Mouse (Mus musculus) thymus, adult 2 months (tissue): ENCODE results near the gene Zranb3. TPM values are rescaled to one million over a fixed set of nuclear protein-coding genes. Genes with fewer than 3 reads are reported as not detected.

Source experiments
- DNase-seq: peaks from one replicate; pipeline ENCODE4 v3.0.0; 2021
- H3K27ac ChIP-seq: fragments of 200-500 bp; 2 replicates; pipeline ENCODE4 v1.5.1; 2012; ENCODE audit warnings: low read length, control low read depth; ENCODE audit not compliant: control insufficient read depth, insufficient read depth
- H3K27me3 ChIP-seq: fragments of 200-500 bp; 2 replicates; pipeline ENCODE4 v1.6.1; 2012; ENCODE audit warnings: mild to moderate bottlenecking, low read length, moderate library complexity, mixed read lengths; ENCODE audit not compliant: control insufficient read depth, insufficient read depth
- H3K36me3 ChIP-seq: fragments of 200-500 bp; 2 replicates; pipeline ENCODE4 v1.6.1; 2012; ENCODE audit warnings: mild to moderate bottlenecking, low read length, moderate library complexity; ENCODE audit not compliant: control insufficient read depth, insufficient read depth
- H3K4me1 ChIP-seq: fragments of 200-500 bp; replicated peaks from 2 replicates; pipeline ENCODE4 v1.6.1; 2012; ENCODE audit warnings: low read length; ENCODE audit not compliant: control insufficient read depth, insufficient read depth
- H3K4me3 ChIP-seq: fragments of 200-500 bp; 2 replicates; pipeline ENCODE4 v1.5.1; 2012; ENCODE audit warnings: mild to moderate bottlenecking, low read length, control low read depth, moderate library complexity; ENCODE audit not compliant: control insufficient read depth, insufficient read depth
- CTCF ChIP-seq: fragments of 200-500 bp; IDR thresholded peaks from 2 replicates; pipeline ENCODE4 v1.5.1; 2012; ENCODE audit warnings: mild to moderate bottlenecking, control low read depth, low read length, moderate library complexity, borderline replicate concordance; ENCODE audit not compliant: control insufficient read depth, poor library complexity, insufficient read depth; ENCODE audit errors: extremely low read depth
- POLR2A ChIP-seq: fragments of 200-500 bp; IDR thresholded peaks from 2 replicates; pipeline ENCODE4 v1.6.1; 2012; ENCODE audit warnings: mild to moderate bottlenecking, low read length, control low read depth, moderate library complexity; ENCODE audit not compliant: control insufficient read depth, poor library complexity, insufficient read depth; ENCODE audit errors: extremely low read depth
- WGBS: fragments of 180-500 bp; shearing (Covaris S2); methylation state at CpG from one replicate; pipeline ENCODE4 v1.1.7; 2018; 5-methylcytosine and 5-hydroxymethylcytosine counted together
- polyA plus RNA-seq: library from polyadenylated mRNA; depleted of rRNA; stranded (reverse); fragments of >200 nt; gene quantifications from 2 replicates; pipeline ENCODE4 v1.2.3, GENCODE M21; 2012

Gene Zranb3
- polyA plus RNA-seq, 1 experiment, result 3.8 TPM

DNA sequence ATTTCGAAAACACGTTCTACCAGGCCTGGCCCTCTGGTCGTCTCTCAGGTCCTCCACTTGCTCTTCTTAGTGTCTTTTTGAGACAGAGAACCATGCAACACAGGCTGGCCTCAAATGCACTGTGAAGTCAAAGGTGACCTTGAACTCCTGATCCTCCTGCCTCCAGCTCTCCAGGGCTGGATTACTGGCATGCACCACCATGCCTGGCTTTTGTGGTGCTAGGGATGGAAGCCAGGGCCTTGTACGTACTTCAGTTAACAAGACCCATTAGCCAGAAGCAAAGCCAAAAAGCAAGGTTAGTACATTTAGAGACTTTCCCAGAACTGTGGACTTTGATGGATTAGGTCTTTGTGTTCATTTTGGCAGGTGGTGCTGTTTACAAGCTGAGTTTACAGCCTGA, 150.6 kb downstream of the Zranb3 start:
- Histone ChIP-seq H3K27me3 (no peaks in the 10 kb centered on the region), H3K27ac (no peak overlapping the region), H3K4me3 (no peak overlapping the region), H3K36me3 (no peaks in the 10 kb centered on the region), H3K4me1 (no peaks in the 10 kb centered on the region)
- no peak for DNase-seq
- 96% methylated on average over 4 of the region's 4 CpGs for WGBS
- TF ChIP-seq POLR2A (no peak), CTCF (no peak)

DNA sequence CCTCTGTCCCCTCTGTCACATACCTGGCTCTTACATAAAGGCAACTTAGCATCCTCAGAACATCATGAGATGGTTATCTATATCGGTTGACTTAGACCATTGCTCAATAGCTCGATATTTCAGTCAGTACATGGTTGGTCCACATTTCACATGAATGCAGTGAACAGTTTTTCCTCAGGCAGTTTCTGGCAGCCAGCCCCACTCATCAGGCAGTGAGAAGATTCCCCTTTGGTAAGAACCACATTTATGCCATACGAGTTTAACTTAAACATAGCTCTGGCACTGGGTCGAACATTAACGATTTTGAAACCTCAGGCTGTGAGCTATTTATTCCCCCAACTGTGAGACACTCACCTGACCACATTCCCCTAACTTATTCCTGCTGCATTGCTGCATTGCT, 154.1 kb downstream of the Zranb3 start:
- TF ChIP-seq CTCF, result no peak
- no peak for TF ChIP-seq POLR2A
- H3K4me3 ChIP-seq, result no peak overlapping the region
- H3K36me3 ChIP-seq, result peaks cover 14% of the 10 kb centered on the region
- 93% methylated on average over 5 of the region's 5 CpGs for WGBS
- no peaks in the 10 kb centered on the region for H3K4me1 ChIP-seq
- no peak for DNase-seq
- no peaks in the 10 kb centered on the region for H3K27me3 ChIP-seq
- H3K27ac ChIP-seq, result no peak overlapping the region

DNA sequence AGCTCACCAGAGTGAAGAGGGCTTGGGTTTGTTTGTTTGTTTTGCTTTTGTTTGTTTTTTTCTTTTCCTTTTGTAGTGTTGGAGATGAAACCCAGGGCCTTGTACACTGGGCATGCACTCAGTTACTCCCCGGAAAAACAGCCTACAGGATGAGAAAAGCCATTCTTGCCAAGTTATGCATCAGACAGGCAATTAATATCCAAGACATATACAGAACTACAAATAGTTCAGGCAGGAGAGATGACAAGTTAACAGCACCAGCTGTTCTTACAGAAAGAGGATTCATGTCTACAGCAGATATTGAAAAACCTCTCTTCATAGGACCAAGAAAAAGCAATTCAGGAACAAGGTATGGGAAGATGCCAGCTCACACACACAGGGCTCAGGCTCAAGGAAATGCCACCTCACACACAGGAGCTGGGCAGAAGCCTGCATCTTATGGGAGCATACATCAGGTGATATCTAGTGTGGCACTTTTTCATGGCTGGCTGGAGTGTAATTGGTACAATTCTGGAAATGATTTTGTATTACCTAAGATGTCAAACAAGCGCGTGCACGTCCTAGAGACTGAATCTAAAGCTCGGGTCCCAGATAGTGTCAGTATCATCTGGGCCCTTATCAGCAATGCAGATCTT, 156.1 kb downstream of the Zranb3 start:
- DNase-seq, result no peak
- no peak overlapping the region for H3K27ac ChIP-seq
- H3K27me3 ChIP-seq, result no peaks in the 10 kb centered on the region
- H3K4me1 ChIP-seq, result no peaks in the 10 kb centered on the region
- WGBS, result 93% methylated on average over 5 of the region's 5 CpGs
- no peak for TF ChIP-seq CTCF
- no peak for TF ChIP-seq POLR2A
- peaks cover 29% of the 10 kb centered on the region for H3K36me3 ChIP-seq
- no peak overlapping the region for H3K4me3 ChIP-seq

DNA sequence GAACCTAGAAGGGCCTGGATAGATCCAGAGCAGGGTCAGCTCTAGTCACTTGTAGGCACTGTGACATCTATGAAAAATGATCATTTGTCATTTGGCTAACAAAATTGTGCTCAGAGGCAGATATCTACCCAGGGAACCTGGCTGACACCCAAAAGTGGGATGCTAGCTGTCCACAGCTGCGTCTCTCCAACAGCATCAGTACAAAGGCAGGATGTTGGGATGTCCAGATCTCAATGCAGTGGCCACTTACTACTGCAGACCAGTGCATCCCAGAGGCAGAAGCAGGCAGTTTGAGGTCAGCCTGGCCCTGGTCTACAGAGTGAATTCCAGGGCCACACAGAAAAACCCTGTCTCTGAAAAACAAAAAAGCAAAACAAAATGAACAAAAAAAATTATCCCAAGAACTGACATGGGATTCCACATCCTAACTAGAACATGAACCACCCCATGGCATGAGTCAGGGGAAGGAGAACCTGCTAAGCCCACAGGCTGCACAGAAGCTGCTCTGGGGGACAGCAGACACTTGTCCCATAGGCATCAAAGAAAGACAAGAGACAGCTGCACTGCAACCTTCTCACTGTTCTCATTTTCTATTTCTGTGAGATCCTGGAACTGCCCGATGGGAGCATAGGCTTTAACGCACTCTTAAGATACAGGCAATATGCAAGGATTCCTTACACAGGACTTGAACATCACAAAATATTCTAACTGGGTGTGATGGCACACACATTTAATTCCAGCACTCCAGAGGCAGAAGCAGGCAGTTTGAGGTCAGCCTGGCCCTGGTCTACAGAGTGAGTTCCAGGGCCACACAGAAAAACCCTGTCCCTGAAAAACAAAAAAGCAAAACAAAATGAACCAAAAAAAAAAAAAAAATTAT, 156.9 kb downstream of the Zranb3 start:
- Histone ChIP-seq H3K27me3 (no peaks in the 10 kb centered on the region), H3K36me3 (peaks cover 37% of the 10 kb centered on the region), H3K4me1 (no peaks in the 10 kb centered on the region), H3K27ac (no peak overlapping the region), H3K4me3 (no peak overlapping the region)
- no peak for TF ChIP-seq POLR2A
- no peak for TF ChIP-seq CTCF
- WGBS, result 93% methylated on average over 3 of the region's 3 CpGs
- no peak for DNase-seq

DNA sequence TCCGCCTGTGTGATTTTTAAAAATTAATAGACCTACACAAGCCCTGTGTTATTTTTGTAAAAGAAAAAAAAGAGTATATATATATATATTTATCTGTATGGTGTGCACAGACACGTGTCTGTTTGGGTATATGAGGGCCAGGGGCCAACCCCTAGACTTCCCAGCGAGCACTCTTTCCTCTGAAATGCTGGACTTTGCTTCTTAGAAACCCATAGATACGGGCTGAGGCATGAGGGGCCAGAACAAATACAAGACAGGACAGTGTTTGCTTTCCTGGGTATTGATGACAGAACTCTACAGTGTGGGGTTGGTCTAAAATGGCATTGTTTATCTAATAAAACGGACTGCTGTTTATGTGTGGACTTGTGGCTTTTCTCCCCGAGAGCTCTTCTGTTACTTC, 159.3 kb downstream of the Zranb3 start:
- peaks cover 61% of the 10 kb centered on the region for H3K36me3 ChIP-seq
- DNase-seq, result no peak
- no peaks in the 10 kb centered on the region for H3K4me1 ChIP-seq
- H3K4me3 ChIP-seq, result no peak overlapping the region
- 92% methylated on average over 6 of the region's 6 CpGs for WGBS
- no peaks in the 10 kb centered on the region for H3K27me3 ChIP-seq
- TF ChIP-seq CTCF, result no peak
- TF ChIP-seq POLR2A, result no peak
- H3K27ac ChIP-seq, result no peak overlapping the region

DNA sequence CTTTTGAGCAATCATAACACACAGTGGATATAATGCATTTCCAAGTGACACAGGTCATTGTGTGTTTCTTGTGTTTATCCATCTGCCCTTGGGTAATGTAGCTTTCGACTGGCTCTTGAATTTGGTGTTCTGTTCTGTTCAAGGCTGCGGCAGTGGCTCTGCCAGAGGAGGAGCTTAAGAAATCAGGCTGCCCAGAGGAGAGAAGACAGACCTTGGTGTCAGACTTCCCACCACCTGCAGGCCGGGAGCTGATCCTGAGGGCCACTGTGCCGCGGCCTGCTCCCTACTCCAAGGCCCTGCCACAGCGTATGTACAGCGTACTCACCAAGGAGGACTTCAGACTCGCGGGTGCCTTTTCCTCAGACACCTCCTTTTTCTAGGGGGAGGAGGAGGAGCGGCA, 160.6 kb downstream of the Zranb3 start:
- H3K27ac ChIP-seq, result no peak overlapping the region
- no peak overlapping the region for H3K4me3 ChIP-seq
- H3K4me1 ChIP-seq, result no peaks in the 10 kb centered on the region
- H3K27me3 ChIP-seq, result no peaks in the 10 kb centered on the region
- WGBS, result over 99% methylated on average over 10 of the region's 10 CpGs
- no peak for TF ChIP-seq CTCF
- TF ChIP-seq POLR2A, result no peak
- DNase-seq, result no peak
- H3K36me3 ChIP-seq, result peaks cover 74% of the 10 kb centered on the region

DNA sequence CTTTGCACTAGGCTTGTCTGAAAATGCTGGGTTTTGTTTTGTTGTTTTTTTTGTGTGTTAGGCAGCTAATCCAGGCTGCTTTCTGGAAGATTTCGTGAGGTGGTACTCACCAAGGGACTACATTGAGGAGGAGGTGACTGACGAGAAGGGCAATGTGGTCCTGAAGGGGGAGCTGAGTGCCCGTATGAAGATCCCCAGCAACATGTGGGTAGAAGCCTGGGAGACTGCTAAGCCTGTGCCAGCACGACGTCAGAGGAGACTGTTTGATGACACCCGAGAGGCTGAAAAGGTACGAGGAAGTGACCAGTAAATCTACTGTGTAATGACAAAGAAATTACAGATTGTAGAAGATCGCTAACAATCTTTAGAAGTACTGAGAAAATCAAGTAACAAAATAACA, 165.6 kb downstream of the Zranb3 start:
- Histone ChIP-seq H3K4me1 (no peaks in the 10 kb centered on the region), H3K27me3 (no peaks in the 10 kb centered on the region), H3K36me3 (peaks cover 80% of the 10 kb centered on the region), H3K27ac (no peak overlapping the region), H3K4me3 (no peak overlapping the region)
- no peak for DNase-seq
- 93% methylated on average over 8 of the region's 8 CpGs for WGBS
- TF ChIP-seq CTCF (no peak), POLR2A (no peak)
